Mouse (Mus musculus) adrenal gland, postnatal 10 days (tissue): Measurements from ENCODE around the gene Ssr2. TPM values are rescaled to one million over a fixed set of nuclear protein-coding genes. Genes with fewer than 3 reads are reported as not detected.
"Not testable (repeated sequence)": the region's sequence is repeated elsewhere in the genome, so short reads cannot be mapped to it uniquely, and the experiment has no call there.

Experiments used
- DNase-seq: peaks from one replicate; pipeline ENCODE4 v3.0.0; 2021; ENCODE audit warnings: mixed read lengths
- total RNA-seq, 2 experiments: library from RNA; stranded (reverse); gene quantifications; 2 replicates each; pipeline ENCODE4 v1.2.3; 2021

Ssr2 gene
- total RNA-seq, 2 experiments from 2014 or later, result 221 to 247 TPM

DNA sequence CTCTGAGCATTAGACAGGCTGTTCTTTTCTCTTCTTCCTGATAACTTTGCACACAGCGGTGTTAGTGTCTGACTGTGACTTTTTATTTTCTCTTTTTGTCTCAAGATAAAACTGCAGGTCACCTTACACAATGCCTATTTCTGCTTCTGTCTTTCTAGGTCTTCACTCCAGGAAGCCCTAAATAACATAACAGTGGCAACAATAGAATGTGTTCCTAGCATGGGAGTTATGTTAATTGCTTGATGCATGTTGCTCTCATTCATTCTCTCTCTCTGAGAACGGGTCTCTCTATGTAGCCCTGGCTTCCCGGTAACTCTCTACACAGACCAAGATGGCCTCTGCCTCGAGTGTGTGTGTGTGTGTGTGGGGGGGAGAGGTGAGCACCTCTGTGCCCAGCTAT, 26.8 kb downstream of the Ssr2 start:
- DNase-seq, result no peak

DNA sequence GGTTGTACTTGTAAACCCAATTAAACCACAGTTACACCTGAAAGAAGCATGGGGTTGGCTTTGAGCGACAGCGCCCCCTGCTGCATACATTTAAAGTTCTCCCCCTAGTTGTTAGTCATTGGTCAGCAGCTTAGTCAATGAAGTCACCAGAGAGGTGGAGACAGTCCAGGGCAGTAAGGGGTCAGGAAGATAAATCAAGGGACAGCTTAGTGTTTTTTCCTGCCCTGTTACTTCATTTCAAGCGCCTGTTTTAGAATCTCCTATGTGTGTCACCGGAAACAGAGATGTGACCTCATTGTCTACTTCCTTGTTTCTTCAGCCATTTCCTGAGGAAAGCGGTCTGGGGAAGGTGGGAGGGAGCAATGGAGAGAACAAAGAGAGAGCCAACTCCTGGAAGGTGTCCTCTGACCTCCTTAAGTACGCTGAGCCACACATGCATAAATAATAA, 28.1 kb downstream of the Ssr2 start:
- peak; percentile 88 for DNase-seq

GRCm38 (mm10) chr3:88604863-88605262, 29.2 kb downstream of the Ssr2 start:
- no peak for DNase-seq

DNA sequence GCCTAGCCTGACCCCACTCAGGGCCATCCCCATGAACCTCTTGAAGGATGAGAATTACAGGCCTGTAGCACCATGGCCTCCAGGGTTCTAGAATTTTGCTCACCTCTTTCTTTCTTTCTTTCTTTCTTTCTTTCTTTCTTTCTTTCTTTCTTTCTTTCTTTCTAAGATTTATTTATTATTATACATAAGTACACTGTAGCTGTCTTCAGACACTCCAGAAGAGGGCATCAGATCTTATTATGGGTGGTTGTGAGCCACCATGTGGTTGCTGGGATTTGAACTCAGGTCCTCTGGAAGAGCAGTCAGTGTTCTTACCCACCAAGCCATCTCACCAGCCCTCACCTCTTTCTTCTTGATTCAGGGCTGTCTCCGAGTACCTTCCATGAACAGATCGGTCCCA, 30.0 kb downstream of the Ssr2 start, which contains the start of gene Arhgef2:
TSS of gene Arhgef2 (plus strand) at position 301 of the 400 bp plus-strand sequence.
- not testable (repeated sequence) for DNase-seq

DNA sequence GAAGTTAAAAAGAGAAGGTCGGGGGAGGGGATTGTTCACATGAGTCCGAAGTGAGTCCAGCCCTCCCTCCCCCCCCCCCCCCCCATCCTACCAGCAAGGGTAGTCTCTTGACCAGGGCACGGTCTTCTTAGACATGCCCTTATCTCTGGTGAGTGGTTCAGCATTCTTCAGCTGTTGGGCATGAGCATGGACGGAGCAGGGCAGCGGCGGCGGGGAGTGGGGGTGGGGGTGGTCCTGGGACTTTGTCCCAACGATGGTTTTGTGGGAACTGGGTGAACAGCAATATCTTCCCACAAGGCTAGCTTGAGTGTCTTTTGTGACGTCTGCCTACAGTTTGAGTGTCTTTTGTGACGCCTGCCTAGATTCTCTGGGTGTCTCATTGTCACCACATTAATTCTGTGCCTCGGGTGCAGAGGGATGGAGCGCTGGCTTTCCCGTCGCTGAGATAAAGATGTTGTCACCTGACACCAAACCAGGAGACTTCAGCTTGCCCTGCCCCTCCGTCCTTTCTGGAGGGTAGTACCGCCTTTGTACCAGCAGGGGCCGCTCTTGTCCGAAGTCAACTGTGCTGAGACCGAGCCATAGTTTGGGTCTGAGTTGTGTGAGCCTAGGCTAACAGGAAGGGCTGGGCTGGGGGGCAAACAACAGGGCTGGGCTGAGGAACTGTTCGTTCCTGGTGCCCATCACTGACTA, 31.5 kb downstream of the Ssr2 start:
- DNase-seq, result peak; percentile 92

DNA sequence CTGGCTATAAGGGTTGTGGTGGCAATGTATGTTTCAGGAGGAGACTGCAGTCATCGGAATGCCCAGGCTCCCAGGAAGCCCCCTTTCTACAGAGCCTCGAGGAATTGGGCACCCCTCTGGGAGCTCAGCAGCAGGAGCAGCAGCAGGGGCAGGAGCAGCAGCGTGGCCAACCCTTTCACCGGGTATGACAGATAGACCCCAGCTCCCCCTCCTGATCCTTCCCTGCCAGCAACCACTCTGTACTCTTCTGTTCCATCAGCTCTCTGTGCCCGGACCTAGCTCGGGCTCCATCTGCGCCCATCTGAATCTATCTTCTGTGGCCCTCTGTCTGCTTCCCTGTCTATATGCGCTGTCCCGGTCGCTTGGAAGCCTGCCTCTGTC, 32.1 kb downstream of the Ssr2 start:
- no peak for DNase-seq

DNA sequence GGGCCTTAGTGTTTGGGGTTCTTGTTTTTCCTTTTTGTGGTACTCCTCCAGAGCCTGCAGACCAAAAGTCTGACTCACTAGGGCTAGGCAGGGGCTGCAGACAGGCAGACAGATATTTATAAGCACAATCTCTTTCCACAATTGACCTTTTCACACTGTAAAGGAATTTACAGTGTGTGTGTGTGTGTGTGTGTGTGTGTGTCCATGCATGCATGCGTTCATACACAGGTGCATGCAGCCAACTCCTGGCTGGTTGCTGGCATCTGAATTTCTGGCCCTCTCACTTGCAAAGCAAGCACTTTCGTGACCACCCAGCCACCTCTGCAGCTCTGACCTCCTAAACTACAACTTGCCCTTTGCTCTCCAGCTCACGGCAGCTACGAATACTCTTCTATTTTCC, 33.4 kb downstream of the Ssr2 start:
- DNase-seq, result no peak

GRCm38 (mm10) chr3:88614418-88614817, 38.7 kb downstream of the Ssr2 start:
- no peak for DNase-seq

DNA sequence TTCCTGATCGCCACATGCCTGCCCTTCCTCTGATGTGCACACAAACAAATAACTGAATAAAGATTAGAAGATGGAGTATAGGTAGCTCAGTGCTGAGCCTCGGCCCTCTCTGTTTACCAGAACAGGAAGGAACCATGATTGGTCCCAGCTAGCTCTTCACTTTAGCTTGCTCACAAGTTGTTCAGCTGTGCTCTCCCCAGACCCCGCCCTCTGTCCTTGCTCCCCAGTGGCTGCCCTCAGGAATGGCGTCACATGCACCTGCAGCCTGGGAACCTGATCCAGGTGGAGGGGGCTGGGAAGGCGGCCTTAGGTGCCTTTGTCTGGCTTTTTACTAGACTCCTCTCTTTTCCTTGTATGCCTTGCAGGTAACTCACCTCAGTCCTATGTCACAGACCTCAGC, 39.4 kb downstream of the Ssr2 start:
- no peak for DNase-seq

- DNase-seq, result no peak
These were observed 40.3 kb downstream of the Ssr2 start for GRCm38 (mm10) chr3:88615902-88616391.

- no peak for DNase-seq
These were observed 41.4 kb downstream of the Ssr2 start for GRCm38 (mm10) chr3:88616951-88617500.

DNA sequence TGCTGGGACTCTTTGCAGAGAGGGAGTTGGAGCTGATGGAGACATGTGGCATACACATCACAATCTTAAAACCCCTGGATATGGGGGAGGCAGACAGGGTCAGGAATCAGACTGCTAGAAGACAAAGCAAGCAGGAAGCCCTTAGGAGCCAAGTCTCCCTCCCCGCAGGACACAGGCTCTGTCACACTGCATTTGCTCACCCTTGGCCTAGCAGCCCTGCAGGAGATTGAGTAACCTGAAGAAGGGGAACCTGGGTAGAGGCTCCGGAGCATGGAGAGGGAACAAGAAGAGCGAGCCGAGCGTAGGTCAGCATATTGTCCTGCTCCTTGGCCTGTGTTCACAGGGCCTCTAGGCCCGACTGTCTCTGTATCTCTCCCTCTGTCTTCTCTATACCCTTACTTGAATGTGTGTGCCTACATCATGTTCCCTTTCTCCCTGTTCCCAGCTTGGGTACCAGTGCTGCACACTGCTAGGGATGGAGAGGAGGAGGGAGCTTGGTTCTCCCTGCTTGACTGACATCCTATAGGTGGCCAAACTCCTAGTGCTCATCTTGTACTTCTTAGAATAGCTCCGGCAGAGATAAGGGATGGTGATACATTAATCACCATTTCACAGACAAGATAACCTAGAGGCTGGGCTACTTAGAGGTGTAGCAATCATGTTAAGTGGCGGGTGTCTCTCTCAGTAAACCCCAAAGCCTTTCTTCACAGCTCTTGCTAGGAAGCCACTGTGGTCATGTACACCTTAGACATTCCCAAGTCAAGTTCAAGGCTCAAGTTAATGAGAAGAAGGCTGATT, 42.6 kb downstream of the Ssr2 start:
- DNase-seq, result no peak

GRCm38 (mm10) chr3:88619113-88620097, 43.7 kb downstream of the Ssr2 start:
- no peak for DNase-seq

DNA sequence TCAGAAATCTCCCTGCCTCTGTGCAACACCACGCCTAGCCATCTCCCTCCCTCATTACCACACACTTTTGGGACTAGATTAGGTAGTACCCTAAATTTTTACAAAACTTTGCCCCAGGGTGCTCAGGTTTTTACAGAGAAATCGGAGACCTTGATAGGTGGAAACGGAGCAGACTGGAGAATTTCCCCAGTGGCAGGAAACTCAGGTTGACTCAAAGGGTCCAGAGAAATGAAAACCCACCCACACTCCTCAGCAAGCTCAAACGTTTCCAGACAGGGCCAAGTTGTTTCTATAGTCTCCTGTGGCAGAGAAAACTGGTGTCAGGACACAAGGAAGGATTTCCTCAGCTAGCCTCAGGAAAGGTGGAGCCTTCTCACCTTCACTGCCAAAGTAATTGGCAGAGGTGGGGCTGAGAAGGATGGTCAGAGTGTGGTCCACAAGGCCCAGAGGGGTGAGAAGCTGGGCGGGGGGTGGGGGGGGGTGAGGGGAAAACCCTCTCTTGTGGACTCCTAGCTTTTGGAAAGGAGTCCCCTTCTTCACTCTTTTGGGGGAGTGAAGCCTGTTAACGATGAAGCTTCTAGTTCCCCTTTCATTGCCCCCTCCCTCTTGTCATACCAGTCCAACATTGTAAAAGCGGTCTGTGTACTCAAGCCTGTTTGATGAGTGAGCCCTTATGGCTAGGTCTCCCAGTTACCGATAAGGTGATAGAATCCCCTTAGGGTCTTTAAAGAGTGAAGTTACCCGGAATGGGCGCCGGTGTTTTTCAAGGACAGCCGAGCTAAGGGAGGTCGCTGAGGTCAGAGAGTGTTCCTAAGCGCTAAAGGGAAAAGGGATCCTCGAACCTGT, 44.7 kb downstream of the Ssr2 start:
- DNase-seq, result no peak

DNA sequence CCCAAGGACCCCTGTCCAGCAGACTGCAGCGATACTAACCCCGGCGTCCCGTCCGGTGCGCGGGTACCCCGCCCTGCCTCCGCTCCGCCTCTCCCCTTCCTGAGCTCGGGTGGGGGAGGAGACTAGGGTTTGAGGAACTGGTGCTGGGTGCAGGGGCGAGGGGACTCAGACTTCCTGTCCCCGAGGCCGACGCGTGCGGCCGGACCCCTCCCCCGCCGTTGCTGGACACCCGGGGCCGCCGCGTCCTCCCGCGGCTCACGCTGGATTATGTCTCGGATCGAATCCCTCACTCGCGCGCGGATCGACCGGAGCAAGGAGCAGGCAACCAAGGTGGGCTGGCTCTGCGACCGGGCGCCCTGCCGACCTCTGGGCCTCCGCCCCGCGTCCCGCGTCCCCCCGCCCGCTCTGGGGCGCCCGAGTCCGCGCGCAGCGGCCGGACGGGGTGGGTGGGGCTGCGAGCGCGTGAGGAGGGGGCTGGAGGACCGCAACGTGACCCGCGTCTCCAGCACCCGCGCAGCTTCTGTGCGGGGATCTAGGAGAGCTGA, 45.4 kb downstream of the Ssr2 start:
- peak; percentile 82 for DNase-seq

DNA sequence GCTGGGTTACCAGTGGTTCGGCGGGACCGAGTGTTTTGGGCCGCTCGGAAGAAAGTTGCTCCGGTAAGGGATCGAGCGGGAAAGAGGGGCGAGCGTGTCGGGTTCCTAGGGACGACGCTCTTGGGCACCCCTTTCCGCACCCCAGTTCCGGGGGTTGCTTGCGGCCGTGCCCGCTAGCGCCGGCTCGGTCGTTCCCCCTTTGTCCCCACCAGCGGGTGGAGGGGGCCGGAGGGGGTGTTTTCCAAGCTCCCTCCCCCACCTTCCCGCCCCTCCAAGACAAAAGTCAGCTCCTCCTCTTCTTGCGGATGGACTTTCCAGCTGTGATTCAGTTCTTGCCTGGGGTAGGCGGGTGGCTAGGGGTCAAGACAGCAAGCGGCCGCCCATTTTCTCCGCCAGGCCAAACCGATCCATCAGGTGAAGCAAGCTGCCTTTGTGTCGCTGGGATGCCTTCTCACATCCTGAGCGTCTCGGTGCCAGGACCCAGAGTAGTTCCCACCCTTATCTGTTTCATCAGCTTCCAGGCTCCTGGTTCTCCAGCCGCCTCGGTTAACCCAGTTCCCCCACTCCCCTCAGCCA, 45.9 kb downstream of the Ssr2 start:
- peak; percentile 74 for DNase-seq

GRCm38 (mm10) chr3:88622113-88622940, 46.7 kb downstream of the Ssr2 start:
- peak; percentile 46 for DNase-seq

- DNase-seq, result peak; percentile 37
These were observed 47.3 kb downstream of the Ssr2 start for GRCm38 (mm10) chr3:88622941-88623345.
